Comparison of ENCODE assay signal across 28 mouse cellular contexts in genomic region chr4:42867390-42867789, GRCm38 (mm10). TPM values are rescaled to one million over a fixed set of nuclear protein-coding genes. Genes with fewer than 3 reads are reported as not detected.
DNase-seq lines count a peak whose midpoint lies in the region; ATAC-seq and TF ChIP-seq lines count a peak whose summit lies in the region.
"Had no signal": no experiment of that assay in that cellular context is flagged by ENCODE, and none has a peak within 500 bp of the region (broad histone marks: within the 10 kb centered on the region; RNA-seq: fewer than 3 reads in every experiment).

No protein-coding gene starts in this region.

- H3K27me3 ChIP-seq in forebrain, embryonic 10.5 days (ENCODE audit: poor library complexity, severe bottlenecking) = no peaks in the 10 kb centered on the region
- H3K27me3 ChIP-seq in forebrain, embryonic 15.5 days = no peaks in the 10 kb centered on the region
- no peaks in the 10 kb centered on the region for H3K27me3 ChIP-seq in testis, adult 2 months (ENCODE audit: control insufficient read depth, insufficient read depth, low read length)
- no peaks in the 10 kb centered on the region for H3K27me3 ChIP-seq in liver, embryonic 14.5 days (ENCODE audit: control insufficient read depth, insufficient read depth, low read length)
- H3K27me3 ChIP-seq: neural tube, embryonic 15.5 days had no signal

- DNase-seq in forebrain, embryonic 10.5 days (ENCODE audit: extremely low spot score, low spot score) = no peak
- no peak for DNase-seq in testis, postnatal 14 days (ENCODE audit: low spot score)
- DNase-seq in liver, embryonic 14.5 days (ENCODE audit: low read depth in 3 of 3, low spot score in 3 of 3) = peak; percentile 82 to 85 (median 82)
- DNase-seq in right cerebral cortex, postnatal 25 days = no peak
- DNase-seq in cerebellum, adult 8-10 months = no peak
- DNase-seq: adrenal gland, postnatal 14 days; cerebellum, adult 18-20 months; gastrocnemius, adult 2 months; kidney, adult 8-10 months; kidney, postnatal 36 days; lung, adult 18-20 months; lung, postnatal 14 days; right cerebral cortex, postnatal 14 days; thymus, postnatal 14 days had no signal

- H3K36me3 ChIP-seq in forebrain, embryonic 10.5 days (replicated peaks) = no peaks in the 10 kb centered on the region
- no peaks in the 10 kb centered on the region for H3K36me3 ChIP-seq in forebrain, embryonic 15.5 days
- no peaks in the 10 kb centered on the region for H3K36me3 ChIP-seq in testis, adult 2 months (ENCODE audit: control insufficient read depth, insufficient read depth, low read length)
- H3K36me3 ChIP-seq in liver, embryonic 14.5 days (replicated peaks; ENCODE audit: control insufficient read depth, insufficient read depth, low read depth) = no peaks in the 10 kb centered on the region
- H3K36me3 ChIP-seq: limb, embryonic 10.5 days; neural tube, embryonic 15.5 days had no signal

- TF ChIP-seq EP300 in liver, embryonic 14.5 days (IDR thresholded peaks at IDR 0.05; ENCODE audit: low read depth) = peak; percentile 100

- whole genome bisulfite sequencing in forebrain, embryonic 10.5 days = 85% methylated on average over 3 of the region's 3 CpGs
- WGBS in forebrain, embryonic 15.5 days = 70% methylated on average over 3 of the region's 3 CpGs
- 15% methylated on average over 3 of the region's 3 CpGs for WGBS in liver, embryonic 14.5 days (ENCODE audit: insufficient replicate concordance)

- H3K4me2 ChIP-seq in forebrain, embryonic 15.5 days (replicated peaks) = no peak overlapping the region
- H3K4me2 ChIP-seq in liver, embryonic 14.5 days (ENCODE audit: low read depth) = peak overlapping the region; percentile 45
- H3K4me2 ChIP-seq: neural tube, embryonic 15.5 days had no signal

- H3K4me1 ChIP-seq in forebrain, embryonic 10.5 days = no peaks in the 10 kb centered on the region
- H3K4me1 ChIP-seq in forebrain, embryonic 15.5 days = no peaks in the 10 kb centered on the region
- H3K4me1 ChIP-seq in testis, adult 2 months (ENCODE audit: control insufficient read depth, insufficient read depth, low read length) = no peaks in the 10 kb centered on the region
- H3K4me1 ChIP-seq in liver, embryonic 14.5 days (replicated peaks; ENCODE audit: control insufficient read depth in 2 of 2, insufficient read depth in 2 of 2, low read length in 1 of 2) = peaks cover 51 to 68% of the 10 kb centered on the region in 2 experiments
- H3K4me1 ChIP-seq: limb, embryonic 10.5 days; megakaryocyte, embryonic 14.5 days; neural tube, embryonic 15.5 days had no signal

- TF ChIP-seq POLR2A in testis, adult 2 months (IDR thresholded peaks at IDR 0.05; ENCODE audit: control insufficient read depth, low read depth, low read length) = no peak

- no peak overlapping the region for H3K9ac ChIP-seq in forebrain, embryonic 15.5 days (replicated peaks)
- peak overlapping the region; percentile 48 for H3K9ac ChIP-seq in liver, embryonic 14.5 days (replicated peaks)
- H3K9ac ChIP-seq: neural tube, embryonic 15.5 days had no signal

- peak overlapping the region; percentile 63; the same call in 1 of the 2 replicates for H3K27ac ChIP-seq in forebrain, embryonic 10.5 days
- H3K27ac ChIP-seq in forebrain, embryonic 15.5 days (replicated peaks) = no peak overlapping the region
- no peak overlapping the region for H3K27ac ChIP-seq in testis, adult 2 months (ENCODE audit: control insufficient read depth, insufficient read depth, low read depth, low read length)
- H3K27ac ChIP-seq in liver, embryonic 14.5 days = peak overlapping the region; percentile 92
- H3K27ac ChIP-seq: gastrocnemius, adult 2 months; left cerebral cortex, adult 2 months; limb, embryonic 10.5 days; neural tube, embryonic 15.5 days had no signal

- no peak overlapping the region for H3K4me3 ChIP-seq in forebrain, embryonic 10.5 days
- H3K4me3 ChIP-seq in forebrain, embryonic 15.5 days = no peak overlapping the region
- peak overlapping the region; percentile 2; the same call in 1 of the 2 replicates for H3K4me3 ChIP-seq in testis, adult 2 months (ENCODE audit: control insufficient read depth, low read depth, low read length)
- H3K4me3 ChIP-seq in liver, embryonic 14.5 days (ENCODE audit: insufficient read depth in 1 of 2, low read depth in 2 of 2, low read length in 2 of 2) = no peak overlapping the region
- H3K4me3 ChIP-seq: erythroblast, embryonic 14.5 days; gastrocnemius, adult 2 months; left cerebral cortex, adult 2 months; limb, embryonic 10.5 days; megakaryocyte, embryonic 14.5 days; neural tube, embryonic 15.5 days had no signal

- no peak for ATAC-seq in forebrain, embryonic 15.5 days (replicated peaks)
- peak; percentile 90 for ATAC-seq in liver, embryonic 14.5 days (ENCODE audit: insufficient read depth)
- no peak for ATAC-seq in frontal cortex, adult (ENCODE audit: low TSS enrichment)
- ATAC-seq: forebrain, embryonic 16.5 days; midbrain, embryonic 16.5 days had no signal

- H3K9me3 ChIP-seq in forebrain, embryonic 10.5 days = no peaks in the 10 kb centered on the region
- no peaks in the 10 kb centered on the region for H3K9me3 ChIP-seq in forebrain, embryonic 15.5 days
- H3K9me3 ChIP-seq in liver, embryonic 14.5 days (ENCODE audit: control insufficient read depth, low read length) = no peaks in the 10 kb centered on the region
- H3K9me3 ChIP-seq: limb, embryonic 10.5 days; megakaryocyte, embryonic 14.5 days; neural tube, embryonic 15.5 days had no signal

- no peak for TF ChIP-seq CTCF in testis, adult 2 months (IDR thresholded peaks at IDR 0.05; ENCODE audit: control insufficient read depth, insufficient read depth, insufficient replicate concordance, low read depth, low read length)
- TF ChIP-seq CTCF in liver, embryonic 14.5 days (IDR thresholded peaks at IDR 0.05; ENCODE audit: low read depth) = no peak

RNA-seq across cellular contexts. Expression of gene Fam205c, which starts 6.6 kb away (rescaled TPM):
- polyA plus RNA-seq in forebrain, embryonic 10.5 days (2016; fragmentation: Nextera tagmentation; extraction: Ambion mirVana) = 0.18 and 0.53 TPM in 2 replicates
- 1.6 and 1.8 TPM in 2 replicates for polyA plus RNA-seq in forebrain, embryonic 15.5 days (2015; fragmentation: Nextera tagmentation; extraction: Ambion mirVana)
- polyA plus RNA-seq in testis, adult 2 months (2012; rRNA removed) = 209 and 240 TPM in 2 replicates
- 0.06 and 0.07 TPM in 2 replicates for polyA plus RNA-seq in liver, embryonic 14.5 days (2012; rRNA removed)
- polyA plus RNA-seq in liver, embryonic 14.5 days (2014; fragmentation: Nextera tagmentation; extraction: Ambion mirVana) = 0.15 and 0.30 TPM in 2 replicates
- polyA plus RNA-seq: cortical plate, adult 2 months; embryonic facial prominence, embryonic 11.5 days; erythroblast, embryonic 14.5 days had no signal

RNA-seq across cellular contexts. Expression of gene Gm12394, which starts 10.8 kb away (rescaled TPM):
- polyA plus RNA-seq in forebrain, embryonic 10.5 days (2016; fragmentation: Nextera tagmentation; extraction: Ambion mirVana) = 0.27 and 0.37 TPM in 2 replicates
- polyA plus RNA-seq in forebrain, embryonic 15.5 days (2015; fragmentation: Nextera tagmentation; extraction: Ambion mirVana) = 0.41 and 0.51 TPM in 2 replicates
- polyA plus RNA-seq in testis, adult 2 months (2012; rRNA removed) = 0.07 and 0.20 TPM in 2 replicates
- polyA plus RNA-seq in liver, embryonic 14.5 days (2012; rRNA removed) = 0.01 TPM in 1 of 2 replicates, not detected in the other
- polyA plus RNA-seq in liver, embryonic 14.5 days (2014; fragmentation: Nextera tagmentation; extraction: Ambion mirVana) = 0.05 TPM in 1 of 2 replicates, not detected in the other
- polyA plus RNA-seq: erythroblast, embryonic 14.5 days had no signal

RNA-seq across cellular contexts. Expression of gene Fam205a1, which starts 13.7 kb away (rescaled TPM):
- 0.07 TPM in 1 of 2 replicates, not detected in the other for polyA plus RNA-seq in forebrain, embryonic 10.5 days (2016; fragmentation: Nextera tagmentation; extraction: Ambion mirVana)
- polyA plus RNA-seq in forebrain, embryonic 15.5 days (2015; fragmentation: Nextera tagmentation; extraction: Ambion mirVana) = 0.05 TPM in 1 of 2 replicates, not detected in the other
- polyA plus RNA-seq in testis, adult 2 months (2012; rRNA removed) = 18.8 and 19.9 TPM in 2 replicates
- 0.21 and 0.22 TPM in 2 replicates for polyA plus RNA-seq in liver, embryonic 14.5 days (2012; rRNA removed)
- polyA plus RNA-seq in liver, embryonic 14.5 days (2014; fragmentation: Nextera tagmentation; extraction: Ambion mirVana) = 0.04 and 0.28 TPM in 2 replicates
- polyA plus RNA-seq: embryonic facial prominence, embryonic 11.5 days; erythroblast, embryonic 14.5 days; heart, postnatal 0 days; hindbrain, embryonic 11.5 days; limb, embryonic 10.5 days had no signal

RNA-seq across cellular contexts. Expression of gene Phf24, which starts 49.1 kb away (rescaled TPM):
- polyA plus RNA-seq in forebrain, embryonic 10.5 days (2016; fragmentation: Nextera tagmentation; extraction: Ambion mirVana) = 0.33 and 0.51 TPM in 2 replicates
- 20.5 and 22.2 TPM in 2 replicates for polyA plus RNA-seq in forebrain, embryonic 15.5 days (2015; fragmentation: Nextera tagmentation; extraction: Ambion mirVana)
- 1.3 and 1.7 TPM in 2 replicates for polyA plus RNA-seq in testis, adult 2 months (2012; rRNA removed)
- polyA plus RNA-seq in liver, embryonic 14.5 days (2012; rRNA removed) = 0.12 and 0.16 TPM in 2 replicates
- 0.08 and 0.14 TPM in 2 replicates for polyA plus RNA-seq in liver, embryonic 14.5 days (2014; fragmentation: Nextera tagmentation; extraction: Ambion mirVana)
- polyA plus RNA-seq: erythroblast, embryonic 14.5 days; limb, embryonic 10.5 days had no signal

Comparison
In these comparisons a context has a peak if more than half of its experiments do, and no peak if none do; other contexts are left out.
1. H3K27ac ChIP-seq: peak in forebrain, embryonic 10.5 days (single experiment) and liver, embryonic 14.5 days (single experiment); none in forebrain, embryonic 15.5 days (single experiment) and testis, adult 2 months (single experiment).
2. DNase-seq: peak in liver, embryonic 14.5 days (3 of 3); none in forebrain, embryonic 10.5 days (single experiment), testis, postnatal 14 days (single experiment), right cerebral cortex, postnatal 25 days (single experiment) and cerebellum, adult 8-10 months (single experiment).
3. RNA of gene Fam205c, which starts 6.6 kb away (polyA plus RNA-seq): 209 to 240 TPM in testis, adult 2 months; 1.6 to 1.8 TPM in forebrain, embryonic 15.5 days, 0.18 to 0.53 TPM in forebrain, embryonic 10.5 days and 0.06 to 0.30 TPM in liver, embryonic 14.5 days; every median in the first group is over 10 times any median in the second.
4. RNA of gene Fam205a1, which starts 13.7 kb away (polyA plus RNA-seq): 18.8 to 19.9 TPM in testis, adult 2 months; 0.04 to 0.28 TPM in liver, embryonic 14.5 days, 0.07 TPM in forebrain, embryonic 10.5 days and 0.05 TPM in forebrain, embryonic 15.5 days; every median in the first group is over 10 times any median in the second.